Mouse (Mus musculus): ENCODE results near the gene Icam4.

- TF ChIP-seq CTCF (IDR thresholded peaks at IDR 0.05; ENCODE audit: borderline replicate concordance, insufficient read depth, low read depth, low read length) (no peak), POLR2A (IDR thresholded peaks at IDR 0.05; ENCODE audit: borderline replicate concordance, insufficient read depth, low read length) (no peak)
Measured at GRCm38 (mm10) chr9:21001651-21002200, 27.4 kb upstream of the Icam4 start.

All from cerebellum, adult 2 months (tissue).